Mouse (Mus musculus) urinary bladder, postnatal 4 days (tissue): ENCODE measurements around the gene Zfp37.
"Not testable (repeated sequence)": the region's sequence is repeated elsewhere in the genome, so short reads cannot be mapped to it uniquely, and the experiment has no call there.

Source experiments
- DNase-seq, 2 experiments: peaks; one replicate each; pipeline ENCODE4 v3.0.0; 2021 to 2022; ENCODE audit warnings: low spot score in 2 of 2

Zfp37 gene

GRCm38 (mm10) chr4:62210035-62210434, 20.8 kb downstream of the Zfp37 start:
- DNase-seq: no peak

DNA sequence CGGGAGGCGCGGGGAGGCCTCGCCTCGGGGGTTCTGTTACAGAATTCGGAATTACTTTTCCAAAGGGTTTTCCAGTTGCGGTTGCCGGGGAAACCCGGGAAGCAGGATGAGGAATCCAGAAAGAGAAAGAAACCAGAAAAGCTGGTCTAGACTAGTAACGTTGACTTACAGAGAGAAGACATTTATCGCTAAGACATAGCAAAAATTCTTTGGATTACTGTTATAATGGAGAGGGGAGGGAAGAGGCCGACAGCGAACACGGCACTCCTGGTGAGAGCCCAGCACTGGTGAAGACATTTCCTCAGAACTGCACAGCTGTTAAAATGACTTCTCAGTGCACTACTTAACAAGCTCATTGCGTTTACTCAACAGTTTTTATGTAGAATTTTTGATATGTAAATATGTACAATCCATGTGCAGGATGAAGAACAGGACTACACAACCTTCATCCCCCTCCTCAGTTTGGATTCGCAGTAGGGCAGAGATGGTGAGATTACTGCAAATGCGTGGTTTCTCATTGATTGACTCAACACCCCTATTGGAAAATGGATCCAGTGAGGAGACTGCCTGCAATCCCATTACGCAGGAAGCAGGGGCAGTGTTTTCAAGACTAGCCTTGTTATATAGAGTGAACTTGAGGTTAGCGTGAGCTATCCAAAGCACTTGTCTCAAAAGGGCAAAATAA, 22.0 kb downstream of the Zfp37 start:
- no peak for DNase-seq

DNA sequence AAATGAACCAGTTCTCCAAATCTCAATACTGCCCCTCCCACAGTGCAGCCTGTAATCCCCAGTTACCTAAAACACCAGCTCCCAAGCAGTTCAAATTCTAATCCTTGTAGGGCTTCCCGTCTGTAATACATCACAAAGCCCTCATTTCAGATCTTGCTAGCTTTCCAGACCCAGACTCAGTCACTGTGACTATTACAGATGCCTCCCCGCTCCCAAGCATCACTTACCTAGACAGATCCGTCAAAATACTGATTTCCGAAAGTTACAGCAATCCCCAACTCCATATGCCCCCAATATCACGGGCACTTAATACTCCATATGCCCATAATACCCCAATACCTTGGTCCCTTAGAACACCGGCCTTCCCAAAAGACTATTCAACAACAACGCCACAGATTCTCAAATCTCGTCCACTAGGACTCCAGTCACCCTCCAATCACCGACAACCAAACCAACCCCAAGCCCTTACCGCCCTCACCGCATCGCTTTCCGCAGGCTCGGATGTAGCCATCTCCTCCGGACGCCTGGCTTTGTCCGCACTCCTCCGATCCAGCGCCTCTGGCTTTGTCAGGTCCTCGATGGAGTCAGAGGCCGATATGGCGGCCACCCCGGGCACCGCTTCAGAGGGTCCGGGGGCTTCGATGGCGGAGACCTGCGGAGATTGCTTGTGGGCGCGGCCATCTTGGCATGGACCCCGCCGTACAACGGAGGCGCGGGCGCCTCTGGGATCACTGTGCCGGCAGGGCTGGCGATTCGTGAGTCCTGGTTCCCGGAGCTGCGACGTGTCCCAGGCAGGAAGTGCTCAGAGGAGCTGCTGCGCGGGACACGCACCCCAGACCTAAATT, 22.8 kb downstream of the Zfp37 start:
- peak; percentile 88 to 89 for DNase-seq

- DNase-seq: no peak
These were observed 30.8 kb downstream of the Zfp37 start for GRCm38 (mm10) chr4:62199923-62200529.

DNA sequence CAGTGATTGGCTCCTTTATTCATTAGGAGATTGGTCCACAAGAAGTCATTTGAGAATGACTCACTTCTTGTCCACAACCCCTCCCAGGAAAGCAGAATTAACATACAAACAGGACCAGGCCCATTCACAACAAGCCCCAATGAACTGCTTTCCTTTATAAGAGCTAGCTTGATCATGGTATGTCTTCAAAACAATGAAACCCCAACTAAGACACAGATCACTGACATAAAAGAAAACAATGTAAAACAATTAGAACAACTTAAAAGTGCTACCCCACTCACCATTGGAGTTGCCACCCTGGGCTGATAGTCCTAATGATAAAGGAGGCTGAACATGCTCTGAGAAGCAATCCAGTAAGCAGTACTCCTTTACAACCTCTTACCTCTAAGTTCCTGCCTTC, 42.1 kb downstream of the Zfp37 start:
- DNase-seq: no peak

GRCm38 (mm10) chr4:62177282-62177681, 53.6 kb downstream of the Zfp37 start:
- no peak for DNase-seq

DNA sequence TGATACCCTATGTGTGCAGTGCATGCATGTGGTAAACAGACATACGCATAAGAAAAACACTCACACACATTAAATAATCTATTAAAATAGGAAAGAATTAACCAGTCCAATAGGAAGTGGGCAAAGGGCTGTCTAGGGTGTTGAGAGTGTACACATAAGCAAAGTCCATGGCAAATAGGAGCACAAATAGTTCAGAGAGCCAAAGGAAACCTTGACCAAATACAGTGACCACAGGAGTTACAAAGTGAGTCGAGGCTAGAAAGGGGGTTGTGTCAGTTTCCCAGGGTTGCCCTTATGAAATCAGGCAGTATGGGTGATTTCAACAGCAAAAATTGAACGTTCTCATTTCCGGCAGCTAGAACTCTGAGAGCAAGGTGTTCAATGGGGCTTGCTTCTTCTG, 56.4 kb downstream of the Zfp37 start:
- no peak for DNase-seq

GRCm38 (mm10) chr4:62167636-62168035, 63.2 kb downstream of the Zfp37 start:
- DNase-seq: not testable (repeated sequence)

DNA sequence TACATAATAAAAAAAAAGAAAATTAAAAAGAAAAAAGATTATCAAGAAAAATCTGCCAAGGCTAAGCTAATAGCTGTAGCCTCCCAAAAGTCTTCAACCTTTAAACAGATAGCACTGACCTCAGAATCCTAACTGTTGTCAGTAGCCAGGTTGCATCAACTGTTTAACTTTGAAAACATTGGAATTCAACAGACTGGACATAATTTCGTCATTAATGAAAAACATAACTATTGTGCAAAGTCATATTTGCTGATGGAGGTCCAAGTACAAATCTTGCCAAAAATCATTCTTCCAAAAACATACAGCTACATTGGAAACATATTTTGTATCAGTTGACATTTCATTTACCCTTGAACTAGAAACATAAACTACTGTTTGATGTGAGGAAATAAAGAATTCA, 72.4 kb downstream of the Zfp37 start:
- no peak for DNase-seq

- DNase-seq: no peak
These were observed 80.0 kb downstream of the Zfp37 start, which contains the start of gene Mup21 for GRCm38 (mm10) chr4:62150811-62151210. Gene Mup21, minus strand, starts transcription at chr4:62150863.
